Mouse (Mus musculus) small intestine, adult 2 months (tissue): ENCODE measurements around the gene Ctbs. TPM values are rescaled to one million over a fixed set of nuclear protein-coding genes. Genes with fewer than 3 reads are reported as not detected.

Experiments used
- H3K27ac ChIP-seq: fragments of 200-500 bp; 2 replicates; pipeline ENCODE4 v1.5.1; 2012; ENCODE audit warnings: low read depth, low read length, control low read depth, inconsistent platforms; ENCODE audit not compliant: insufficient read depth
- H3K27me3 ChIP-seq: fragments of 200-500 bp; 2 replicates; pipeline ENCODE4 v1.6.1; 2012; ENCODE audit warnings: mild to moderate bottlenecking, moderate library complexity, low read length, inconsistent platforms; ENCODE audit not compliant: control insufficient read depth, insufficient read depth
- H3K36me3 ChIP-seq: fragments of 200-500 bp; 2 replicates; pipeline ENCODE4 v1.6.1; 2012; ENCODE audit warnings: mild to moderate bottlenecking, low read length, control low read depth, inconsistent platforms; ENCODE audit not compliant: control insufficient read depth, insufficient read depth
- H3K4me1 ChIP-seq: fragments of 200-500 bp; 2 replicates; pipeline ENCODE4 v1.6.1; 2012; ENCODE audit warnings: low read length, inconsistent platforms, mixed read lengths; ENCODE audit not compliant: control insufficient read depth, insufficient read depth, insufficient read length
- H3K4me3 ChIP-seq: fragments of 200-500 bp; 2 replicates; pipeline ENCODE4 v1.5.1; 2012; ENCODE audit warnings: low read depth, mild to moderate bottlenecking, control low read depth, inconsistent platforms, low read length, moderate library complexity
- CTCF ChIP-seq: fragments of 200-500 bp; IDR thresholded peaks from 2 replicates; pipeline ENCODE4 v1.5.1; 2012; ENCODE audit warnings: low read depth, mild to moderate bottlenecking, control low read depth, inconsistent platforms, low read length, moderate library complexity, mixed read lengths; ENCODE audit not compliant: insufficient replicate concordance, insufficient read length; ENCODE audit errors: extremely low read depth
- POLR2A ChIP-seq: fragments of 200-500 bp; IDR thresholded peaks from 2 replicates; pipeline ENCODE4 v1.6.1; 2012; ENCODE audit warnings: low read depth, mild to moderate bottlenecking, control low read depth, inconsistent platforms, low read length, moderate library complexity
- WGBS: fragments of 180-500 bp; shearing (Covaris S2); methylation state at CpG from one replicate; pipeline ENCODE4 v1.1.7; 2018; 5-methylcytosine and 5-hydroxymethylcytosine counted together
- polyA plus RNA-seq: library from polyadenylated mRNA; depleted of rRNA; stranded (reverse); fragments of >200 nt; gene quantifications from 2 replicates; pipeline ENCODE4 v1.2.3, GENCODE M21; 2012

The Ctbs gene
- polyA plus RNA-seq, 1 experiment, result 0.70 TPM

DNA sequence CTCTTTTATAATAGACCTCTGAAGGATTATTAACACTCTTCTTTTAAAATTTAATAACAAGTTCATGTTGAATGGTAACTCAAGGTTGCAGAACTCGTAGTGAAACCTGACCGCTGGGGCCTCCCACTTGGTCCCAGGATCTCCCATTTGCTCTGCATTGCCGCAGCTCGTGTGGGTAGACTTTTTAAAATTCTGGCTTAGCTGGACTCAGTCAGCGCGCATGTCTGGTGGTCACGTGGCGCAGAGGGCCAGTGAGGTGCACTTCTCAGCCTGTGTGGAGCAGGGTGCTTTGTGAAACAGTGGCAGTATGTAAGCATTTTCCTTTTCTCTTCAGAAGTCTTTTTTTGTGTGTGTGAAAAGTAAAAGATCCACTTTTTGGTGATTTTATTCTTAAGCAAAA, 6.7 kb upstream of the Ctbs start:
- H3K4me3 ChIP-seq, result no peak overlapping the region
- TF ChIP-seq CTCF, result no peak
- no peak for TF ChIP-seq POLR2A
- 95% methylated on average over 8 of the region's 8 CpGs for WGBS
- H3K36me3 ChIP-seq, result peaks cover 24% of the 10 kb centered on the region
- H3K4me1 ChIP-seq, result no peaks in the 10 kb centered on the region
- H3K27me3 ChIP-seq, result no peaks in the 10 kb centered on the region
- H3K27ac ChIP-seq, result no peak overlapping the region

DNA sequence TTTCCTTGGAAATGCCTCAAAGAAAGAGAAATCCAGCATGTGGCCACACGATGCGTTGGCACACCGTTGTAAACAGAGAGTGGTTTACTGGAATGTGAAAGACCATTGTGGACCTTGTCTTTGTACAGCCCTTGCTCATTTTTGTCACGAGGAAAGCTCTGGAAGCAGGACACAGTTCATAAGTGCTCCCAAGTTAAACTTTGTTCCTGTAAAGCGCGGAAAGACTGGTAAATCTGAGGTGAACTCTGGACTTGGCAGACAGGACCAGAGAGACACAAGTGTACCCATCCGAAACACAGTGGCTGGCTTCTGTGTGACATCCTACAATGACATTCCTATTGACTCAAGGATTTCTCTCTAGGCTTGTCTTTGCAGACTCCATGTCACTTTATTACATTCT, 6.2 kb upstream of the Ctbs start:
- H3K27me3 ChIP-seq, result no peaks in the 10 kb centered on the region
- no peak for TF ChIP-seq POLR2A
- TF ChIP-seq CTCF, result no peak
- H3K4me1 ChIP-seq, result no peaks in the 10 kb centered on the region
- no peak overlapping the region for H3K4me3 ChIP-seq
- H3K27ac ChIP-seq, result no peak overlapping the region
- WGBS, result 62% methylated on average over 7 of the region's 7 CpGs
- H3K36me3 ChIP-seq, result peaks cover 21% of the 10 kb centered on the region

GRCm38 (mm10) chr3:146444880-146445279, 4.7 kb upstream of the Ctbs start:
- no peaks in the 10 kb centered on the region for H3K27me3 ChIP-seq
- no peak overlapping the region for H3K4me3 ChIP-seq
- H3K4me1 ChIP-seq, result no peaks in the 10 kb centered on the region
- peaks cover 17% of the 10 kb centered on the region for H3K36me3 ChIP-seq
- H3K27ac ChIP-seq, result no peak overlapping the region
- TF ChIP-seq POLR2A (no peak), CTCF (no peak)
- 90% methylated on average over 7 of the region's 7 CpGs for WGBS

- WGBS, result 86% methylated on average over 5 of the region's 5 CpGs
- peaks cover 4% of the 10 kb centered on the region; the same call in 1 of the 2 replicates for H3K36me3 ChIP-seq
- H3K4me3 ChIP-seq, result no peak overlapping the region
- H3K27ac ChIP-seq, result no peak overlapping the region
- no peak for TF ChIP-seq CTCF
- no peak for TF ChIP-seq POLR2A
- peaks cover 5% of the 10 kb centered on the region for H3K4me1 ChIP-seq
- no peaks in the 10 kb centered on the region for H3K27me3 ChIP-seq
Measured at GRCm38 (mm10) chr3:146447156-146447555, 2.4 kb upstream of the Ctbs start.

DNA sequence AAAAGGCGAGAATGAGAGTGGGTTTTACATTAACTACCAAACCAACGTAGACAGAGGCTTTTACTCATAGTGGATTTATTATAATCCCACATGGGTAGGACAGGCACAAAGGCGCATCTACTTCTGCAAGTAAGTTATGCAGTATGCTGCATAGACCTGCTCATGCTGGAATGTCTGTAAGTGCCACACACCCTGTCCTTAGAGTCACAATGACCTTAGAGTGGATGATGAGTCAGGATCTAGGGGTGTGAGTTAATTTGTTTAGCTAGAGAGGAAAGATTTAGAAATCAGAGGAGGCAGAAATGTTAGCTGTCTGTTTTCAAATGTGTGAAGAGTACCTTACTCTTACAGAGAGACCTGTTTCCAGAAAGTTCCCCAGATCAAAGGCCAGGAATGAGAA, 2.0 kb upstream of the Ctbs start:
- no peak overlapping the region for H3K27ac ChIP-seq
- peaks cover under 1% of the 10 kb centered on the region; the same call in 1 of the 2 replicates for H3K36me3 ChIP-seq
- H3K4me3 ChIP-seq, result no peak overlapping the region
- TF ChIP-seq CTCF (no peak), POLR2A (no peak)
- H3K27me3 ChIP-seq, result no peaks in the 10 kb centered on the region
- 76% methylated on average over 3 of the region's 3 CpGs for WGBS
- H3K4me1 ChIP-seq, result peaks cover 5% of the 10 kb centered on the region

DNA sequence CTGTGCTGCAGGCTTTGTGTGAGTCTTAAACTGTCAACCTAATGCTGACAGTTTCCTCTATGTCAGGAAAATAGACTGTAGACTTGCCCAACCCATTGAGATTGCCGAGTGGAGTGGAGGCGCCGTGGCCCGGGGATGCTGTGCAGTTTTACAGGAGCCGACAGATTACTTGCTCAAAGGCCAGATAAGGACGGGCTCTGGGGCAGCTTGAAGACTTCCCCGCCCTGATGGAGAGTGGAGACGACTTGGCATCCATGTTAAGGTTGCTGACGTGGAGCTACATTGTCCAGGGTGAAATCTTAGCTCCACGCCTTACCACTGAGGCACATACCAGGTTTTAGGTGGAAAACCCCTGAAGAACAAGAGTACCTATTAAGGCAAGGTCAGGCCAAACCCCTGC, 1.2 kb upstream of the Ctbs start:
- no peaks in the 10 kb centered on the region for H3K36me3 ChIP-seq
- TF ChIP-seq POLR2A (no peak), CTCF (no peak)
- 57% methylated on average over 10 of the region's 10 CpGs for WGBS
- no peak overlapping the region for H3K4me3 ChIP-seq
- no peaks in the 10 kb centered on the region for H3K27me3 ChIP-seq
- H3K4me1 ChIP-seq, result peaks cover 5% of the 10 kb centered on the region
- no peak overlapping the region for H3K27ac ChIP-seq

GRCm38 (mm10) chr3:146448969-146449368, 626 bp upstream of the Ctbs start:
- Histone ChIP-seq H3K4me3 (no peak overlapping the region), H3K4me1 (peaks cover 5% of the 10 kb centered on the region), H3K27ac (no peak overlapping the region), H3K27me3 (no peaks in the 10 kb centered on the region), H3K36me3 (no peaks in the 10 kb centered on the region)
- TF ChIP-seq CTCF (no peak), POLR2A (no peak)
- 55% methylated on average over 6 of the region's 6 CpGs for WGBS
